Mouse (Mus musculus) heart, postnatal 4 days (tissue): ENCODE data around the gene Slc39a8. TPM values are rescaled to one million over a fixed set of nuclear protein-coding genes. Genes with fewer than 3 reads are reported as not detected.

Experiments used
- DNase-seq: peaks from one replicate; pipeline ENCODE4 v3.0.0; 2021
- total RNA-seq, 2 experiments: library from RNA; stranded (reverse); gene quantifications; 2 replicates each; pipeline ENCODE4 v1.2.3; 2021

Gene Slc39a8
- total RNA-seq, 2 experiments from 2014 or later = 9.0 to 10.9 TPM

DNA sequence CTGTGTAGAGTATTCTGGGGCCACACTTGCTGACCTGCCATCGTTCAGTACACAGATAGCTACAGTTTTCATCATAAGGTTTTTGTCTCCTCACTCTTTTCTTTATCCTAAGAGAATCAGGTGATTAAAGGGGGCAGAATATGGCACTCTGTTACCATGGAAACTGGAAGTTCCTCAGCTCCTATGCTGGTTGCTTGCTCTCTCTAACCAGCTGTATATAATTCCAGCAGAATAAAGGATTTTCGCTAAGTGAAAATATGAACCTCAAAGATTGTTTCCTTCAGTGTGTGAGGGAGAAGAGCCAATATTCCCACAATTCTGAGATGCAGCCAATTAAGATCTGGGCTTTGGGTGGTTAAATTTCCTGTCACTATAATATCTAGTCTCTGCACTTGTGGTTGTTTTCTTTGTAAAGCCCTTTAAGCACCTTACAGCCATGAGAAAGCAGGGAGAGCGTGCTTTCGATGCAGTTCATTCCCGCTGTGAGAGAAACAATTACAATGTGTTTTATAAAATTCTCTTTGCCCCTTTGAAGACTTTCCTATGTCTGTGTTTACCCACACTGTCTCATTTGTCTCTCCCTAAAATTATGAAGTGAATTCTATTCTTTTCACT, 93.6 kb downstream of the Slc39a8 start:
- DNase-seq = no peak

DNA sequence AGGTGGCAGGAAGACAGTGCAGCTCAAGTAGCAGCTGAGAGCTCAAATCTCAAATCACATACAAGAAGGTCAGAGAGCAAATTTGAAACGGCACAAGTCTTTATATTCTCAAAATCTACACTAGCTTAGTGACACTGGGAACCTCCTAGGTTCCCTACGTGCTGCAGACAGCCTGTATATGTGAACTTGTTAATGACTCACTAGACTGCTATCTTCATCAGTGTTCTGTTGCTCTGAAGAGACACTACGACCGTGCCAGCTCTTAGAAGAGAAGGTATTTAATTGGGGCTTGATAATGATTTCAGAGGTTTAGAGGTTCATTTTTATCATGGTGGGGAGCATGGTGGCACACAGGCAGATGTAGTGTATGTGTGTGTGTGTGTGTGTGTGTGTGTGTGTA, 94.2 kb downstream of the Slc39a8 start:
- DNase-seq = no peak

DNA sequence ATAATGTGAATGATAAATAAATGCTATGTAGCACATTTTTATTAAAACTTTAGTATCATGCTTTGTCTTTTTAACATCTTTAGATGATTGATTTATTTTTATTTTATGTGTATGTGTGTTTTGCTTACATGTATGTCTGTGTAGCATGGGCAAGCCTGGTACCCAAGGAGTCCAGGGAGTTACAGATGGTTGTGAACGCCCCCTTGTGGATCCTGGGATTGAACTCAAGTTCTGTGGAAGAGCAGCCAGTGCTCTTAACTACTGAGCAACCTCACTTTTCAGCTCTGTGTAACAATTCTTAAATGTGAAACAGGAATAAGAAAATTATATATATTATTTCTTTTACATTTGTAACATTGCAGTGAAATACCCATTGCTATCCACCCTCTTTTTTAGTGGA, 101.7 kb downstream of the Slc39a8 start:
- DNase-seq = no peak

DNA sequence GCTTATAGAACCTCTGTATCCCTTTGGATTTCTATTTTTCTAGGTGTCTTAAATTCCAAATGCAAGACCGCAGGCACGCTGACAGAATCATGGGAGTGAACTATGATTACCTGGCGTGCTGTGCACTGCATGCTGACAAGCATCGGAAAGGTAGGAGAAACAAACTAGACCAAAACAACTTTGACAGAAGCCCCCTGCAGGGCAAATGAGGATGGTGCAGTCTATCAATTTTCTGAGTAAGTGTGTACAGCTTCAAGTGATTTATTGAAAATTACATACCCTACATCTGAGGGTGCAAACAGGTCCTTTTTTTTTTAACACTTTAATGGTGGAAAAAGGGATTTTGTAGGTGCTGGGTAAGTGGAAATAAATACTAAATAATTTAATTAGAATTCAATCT, 103.1 kb downstream of the Slc39a8 start:
- DNase-seq = no peak

DNA sequence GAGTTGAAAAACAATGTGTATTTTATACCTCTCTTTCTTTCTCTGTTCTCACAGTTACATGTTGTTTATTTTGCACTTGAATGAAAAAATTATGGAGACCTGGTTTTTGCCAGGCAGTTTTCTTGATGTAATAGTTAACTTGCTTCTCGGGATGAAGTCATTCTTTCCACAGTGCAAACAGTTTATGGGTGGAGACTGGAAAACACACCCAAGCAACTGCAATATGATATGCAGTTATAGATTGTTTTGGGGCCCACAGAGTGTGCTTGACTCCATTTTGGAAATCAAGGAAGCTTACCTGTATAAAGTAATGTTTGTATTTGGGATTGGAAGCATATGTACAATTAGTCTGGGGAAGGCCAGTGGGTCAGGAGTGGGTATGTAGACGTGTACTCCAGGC, 112.4 kb downstream of the Slc39a8 start:
- no peak for DNase-seq

Other genes with a start within 250 kb of the Slc39a8 start
- 10 to 100 TPM; 47.0 to 49.9 TPM for gene Nfkb1, start 133.7 kb upstream of the Slc39a8 start, total RNA-seq